Mouse (Mus musculus) E14TG2a.4 (cell line): Measurements from ENCODE around the gene Nkd1.

Experiments used
- CTCF ChIP-seq: conservative IDR thresholded peaks from 2 replicates; pipeline ENCODE4 v1.5.1; 2014; ENCODE audit warnings: low read length
- NANOG ChIP-seq: IDR thresholded peaks from 2 replicates; pipeline ENCODE4 v1.6.1; 2014; ENCODE audit warnings: borderline replicate concordance, low read length, mixed read lengths
- POU5F1 ChIP-seq: IDR thresholded peaks from 2 replicates; pipeline ENCODE4 v1.6.1; 2014; ENCODE audit warnings: low read length, borderline replicate concordance

DNA sequence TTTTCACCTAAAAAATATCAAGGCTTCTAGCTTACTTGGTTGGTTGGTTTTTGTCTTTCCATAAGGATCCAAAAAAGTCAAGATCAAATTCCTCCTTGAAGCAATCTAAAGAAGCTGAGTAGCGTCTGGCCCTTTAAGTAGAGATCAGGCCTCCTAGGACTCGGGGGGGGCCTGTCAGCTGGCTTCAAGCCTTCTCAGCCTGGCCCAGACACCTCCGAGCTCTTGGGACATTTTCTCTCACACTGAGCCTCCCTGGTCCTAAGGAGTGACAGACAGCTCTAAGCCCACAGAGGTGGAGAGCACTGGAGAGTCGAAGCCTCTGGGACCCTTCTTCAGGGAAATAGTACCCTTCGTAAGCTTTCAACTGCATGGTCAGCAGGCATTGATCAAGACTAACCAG lies 77.4 kb downstream of the Nkd1 start:
- TF ChIP-seq CTCF: no peak
- TF ChIP-seq NANOG: no peak
- no peak for TF ChIP-seq POU5F1
